Mouse (Mus musculus): Measurements from ENCODE around the gene Socs7. TPM values are rescaled to one million over a fixed set of nuclear protein-coding genes. Genes with fewer than 3 reads are reported as not detected.
"Not testable (repeated sequence)": the region's sequence is repeated elsewhere in the genome, so short reads cannot be mapped to it uniquely, and the experiment has no call there.

The Socs7 gene
- 1.0 and 1.1 TPM in 2 replicates for polyA plus RNA-seq (2015; fragmentation: Nextera tagmentation; extraction: Ambion mirVana)

GRCm38 (mm10) chr11:97361948-97362648 lies at the start of gene Socs7:
TSS of gene Socs7 (plus strand) at chr11:97362551.
- H3K4me1 ChIP-seq (replicated peaks), result peaks cover 39% of the 10 kb centered on the region
- DNase-seq, result peak; percentile 91
- H3K9ac ChIP-seq, result peak within 1 kb of the TSS; percentile 99
- peak within 1 kb of the TSS; percentile 98 for H3K4me3 ChIP-seq (replicated peaks)
- H3K4me2 ChIP-seq, result peak within 1 kb of the TSS; percentile 97
- peak; percentile 93 for ATAC-seq (ENCODE audit: low read depth)
- no peaks in the 10 kb centered on the region for H3K27me3 ChIP-seq
- peak within 1 kb of the TSS; percentile 87 for H3K27ac ChIP-seq
- no peaks in the 10 kb centered on the region for H3K36me3 ChIP-seq
- under 1% methylated on average over 38 of the region's 81 CpGs for WGBS (ENCODE audit: insufficient replicate concordance)
- no peaks in the 10 kb centered on the region for H3K9me3 ChIP-seq (replicated peaks)

DNA sequence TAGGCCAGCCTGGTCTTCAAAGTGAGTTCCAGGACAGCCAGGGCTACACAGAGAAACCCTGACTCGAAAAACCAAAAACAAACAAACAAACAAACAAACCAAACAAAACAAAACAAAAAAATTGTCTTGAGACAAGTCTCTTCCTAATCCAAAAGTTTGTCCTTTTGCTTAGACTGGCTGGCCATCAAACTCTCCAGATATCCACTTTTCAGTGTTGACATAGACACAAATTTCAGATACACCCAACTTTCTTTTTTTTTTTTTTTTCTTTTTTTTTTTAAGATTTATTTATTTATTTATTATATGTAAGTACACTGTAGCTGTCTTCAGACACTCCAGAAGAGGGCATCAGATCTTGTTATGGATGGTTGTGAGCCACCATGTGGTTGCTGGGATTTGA lies 49.5 kb upstream of the Socs7 start:
- H3K4me2 ChIP-seq; ATAC-seq (ENCODE audit: low read depth); H3K9ac ChIP-seq; H3K9me3 ChIP-seq (replicated peaks); H3K27ac ChIP-seq; DNase-seq; H3K4me3 ChIP-seq (replicated peaks); H3K36me3 ChIP-seq: not testable (repeated sequence)
- peaks cover 42% of the 10 kb centered on the region for H3K4me1 ChIP-seq (replicated peaks)
- H3K27me3 ChIP-seq, result peaks cover 31% of the 10 kb centered on the region
- 53% methylated on average over 1 of the region's 1 CpGs for WGBS (ENCODE audit: insufficient replicate concordance)

- no peak overlapping the region for H3K27ac ChIP-seq
- H3K36me3 ChIP-seq, result peaks cover 9% of the 10 kb centered on the region; the same call in 1 of the 2 replicates
- H3K9ac ChIP-seq, result no peak overlapping the region
- H3K9me3 ChIP-seq (replicated peaks), result no peaks in the 10 kb centered on the region
- peaks cover 31% of the 10 kb centered on the region for H3K27me3 ChIP-seq
- no peak overlapping the region for H3K4me3 ChIP-seq (replicated peaks)
- H3K4me2 ChIP-seq, result no peak overlapping the region
- DNase-seq (no peak), ATAC-seq (ENCODE audit: low read depth) (no peak)
- 83% methylated on average over 3 of the region's 3 CpGs for WGBS (ENCODE audit: insufficient replicate concordance)
- peaks cover 41% of the 10 kb centered on the region for H3K4me1 ChIP-seq (replicated peaks)
Measured at GRCm38 (mm10) chr11:97314110-97314509, 48.2 kb upstream of the Socs7 start.

DNA sequence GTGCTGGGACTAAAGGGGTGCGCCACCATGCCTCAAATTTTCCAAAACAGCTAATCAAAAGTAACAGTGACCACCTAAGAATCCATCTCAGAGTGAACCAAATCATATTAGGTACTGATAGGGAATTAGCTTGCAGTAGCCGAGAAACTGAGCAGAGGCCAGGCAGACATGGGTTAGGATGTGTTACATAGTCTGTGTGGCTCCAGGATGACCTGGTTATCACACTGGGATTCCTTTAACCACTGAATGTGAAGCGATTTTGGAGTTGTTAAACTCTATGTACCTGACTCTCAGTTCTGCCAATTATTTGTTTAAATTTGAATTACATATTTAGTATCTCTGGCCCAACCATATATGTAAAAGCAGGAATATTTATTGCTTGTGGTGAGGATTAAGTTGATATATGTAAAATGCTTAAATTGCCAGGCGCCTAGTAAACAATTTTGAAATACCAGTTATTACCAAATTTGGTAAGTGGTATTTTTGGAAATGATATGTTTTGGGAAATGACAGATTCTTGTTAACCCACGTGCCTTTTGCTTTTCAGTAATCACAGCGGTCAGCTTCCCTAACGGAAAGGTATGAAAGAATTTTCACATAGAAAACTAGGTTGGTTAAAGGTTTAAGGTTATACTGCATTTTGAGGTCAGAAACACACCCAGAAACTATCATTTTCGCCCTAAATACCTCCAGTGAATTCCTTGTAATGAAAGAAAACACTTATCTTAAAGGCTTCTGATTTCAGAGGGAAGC lies 47.4 kb upstream of the Socs7 start:
- H3K9ac ChIP-seq, result peak overlapping the region; percentile 64
- peak overlapping the region; percentile 55 for H3K27ac ChIP-seq
- H3K9me3 ChIP-seq (replicated peaks), result no peaks in the 10 kb centered on the region
- DNase-seq, result no peak
- H3K4me2 ChIP-seq, result peak overlapping the region; percentile 62
- WGBS (ENCODE audit: insufficient replicate concordance), result 38% methylated on average over 8 of the region's 8 CpGs
- peaks cover 33% of the 10 kb centered on the region for H3K4me1 ChIP-seq (replicated peaks)
- peaks cover 11% of the 10 kb centered on the region; the same call in 1 of the 2 replicates for H3K36me3 ChIP-seq
- H3K4me3 ChIP-seq (replicated peaks), result peak overlapping the region; percentile 69
- no peak for ATAC-seq (ENCODE audit: low read depth)
- H3K27me3 ChIP-seq, result peaks cover 23% of the 10 kb centered on the region

GRCm38 (mm10) chr11:97315504-97316503 lies 46.5 kb upstream of the Socs7 start, which contains the start of gene Mrpl45:
TSS of gene Mrpl45 (plus strand) at chr11:97315716.
- H3K36me3 ChIP-seq, result peaks cover 13% of the 10 kb centered on the region; the same call in 1 of the 2 replicates
- under 1% methylated on average over 50 of the region's 50 CpGs for WGBS (ENCODE audit: insufficient replicate concordance)

DNA sequence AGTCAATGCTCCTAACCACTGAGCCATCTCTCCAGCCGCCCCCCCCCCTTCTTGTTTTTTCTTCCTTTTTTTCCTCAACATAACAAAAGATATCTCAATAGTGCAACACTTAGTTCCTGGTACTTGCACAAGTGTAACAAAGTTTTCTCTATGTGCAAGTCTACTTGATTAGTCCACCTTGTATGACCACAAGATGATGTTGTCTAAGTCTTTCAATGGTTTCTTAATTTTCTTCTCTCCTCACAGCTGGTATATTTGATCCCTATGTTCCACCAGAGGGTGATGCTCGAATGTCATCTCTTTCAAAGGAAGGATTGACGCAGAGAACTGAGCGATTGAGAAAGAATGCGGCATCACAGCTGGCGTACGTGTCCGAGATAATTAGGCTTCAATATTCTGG lies 41.2 kb upstream of the Socs7 start:
- DNase-seq, result no peak
- no peak for ATAC-seq (ENCODE audit: low read depth)
- H3K4me2 ChIP-seq, result no peak overlapping the region
- H3K36me3 ChIP-seq, result peaks cover 42% of the 10 kb centered on the region
- no peaks in the 10 kb centered on the region for H3K27me3 ChIP-seq
- peaks cover 8% of the 10 kb centered on the region for H3K4me1 ChIP-seq (replicated peaks)
- no peak overlapping the region for H3K4me3 ChIP-seq (replicated peaks)
- WGBS (ENCODE audit: insufficient replicate concordance), result 84% methylated on average over 8 of the region's 8 CpGs
- H3K9me3 ChIP-seq (replicated peaks), result no peaks in the 10 kb centered on the region
- no peak overlapping the region for H3K9ac ChIP-seq
- no peak overlapping the region for H3K27ac ChIP-seq

More at GRCm38 (mm10) chr11:97315504-97316503, 46.5 kb upstream of the Socs7 start, which contains the start of gene Mrpl45:
- Histone ChIP-seq H3K4me1 (replicated peaks) (peaks cover 24% of the 10 kb centered on the region), H3K27me3 (peaks cover 15% of the 10 kb centered on the region), H3K9ac (peak within 1 kb of the TSS; percentile 72), H3K27ac (peak within 1 kb of the TSS; percentile 55), H3K4me3 (replicated peaks) (peak within 1 kb of the TSS; percentile 69), H3K4me2 (peak within 1 kb of the TSS; percentile 62), H3K9me3 (replicated peaks) (no peaks in the 10 kb centered on the region)
- ATAC-seq (ENCODE audit: low read depth), result peak; percentile 93
- peak; percentile 98 for DNase-seq

GRCm38 (mm10) chr11:97321894-97322600 lies 40.3 kb upstream of the Socs7 start:
- H3K9me3 ChIP-seq (replicated peaks); H3K4me2 ChIP-seq; H3K4me1 ChIP-seq (replicated peaks); H3K27ac ChIP-seq; DNase-seq; H3K9ac ChIP-seq; H3K27me3 ChIP-seq; H3K4me3 ChIP-seq (replicated peaks): not testable (repeated sequence)
- peaks cover 50% of the 10 kb centered on the region for H3K36me3 ChIP-seq
- 0 out of 2 replicates have a peak, but pooled peaks have one; percentile 48 for ATAC-seq (ENCODE audit: low read depth)
- 74% methylated on average over 8 of the region's 8 CpGs for WGBS (ENCODE audit: insufficient replicate concordance)

- H3K4me3 ChIP-seq (replicated peaks), result no peak overlapping the region
- no peaks in the 10 kb centered on the region for H3K4me1 ChIP-seq (replicated peaks)
- ATAC-seq (ENCODE audit: low read depth), result no peak
- H3K36me3 ChIP-seq, result peaks cover 64% of the 10 kb centered on the region
- H3K9ac ChIP-seq, result no peak overlapping the region
- no peak overlapping the region for H3K27ac ChIP-seq
- H3K9me3 ChIP-seq (replicated peaks), result no peaks in the 10 kb centered on the region
- 47% methylated on average over 1 of the region's 1 CpGs for WGBS (ENCODE audit: insufficient replicate concordance)
- no peak for DNase-seq
- no peaks in the 10 kb centered on the region for H3K27me3 ChIP-seq
- no peak overlapping the region for H3K4me2 ChIP-seq
Measured at GRCm38 (mm10) chr11:97325224-97325623, 37.1 kb upstream of the Socs7 start.

- Histone ChIP-seq H3K9me3 (replicated peaks) (no peaks in the 10 kb centered on the region), H3K27me3 (no peaks in the 10 kb centered on the region), H3K36me3 (peaks cover 58% of the 10 kb centered on the region), H3K9ac (no peak overlapping the region), H3K4me2 (no peak overlapping the region), H3K27ac (no peak overlapping the region), H3K4me3 (replicated peaks) (no peak overlapping the region), H3K4me1 (replicated peaks) (peaks cover 6% of the 10 kb centered on the region)
- ATAC-seq (ENCODE audit: low read depth) (0 out of 2 replicates have a peak, but pooled peaks have one; percentile 31), DNase-seq (peak; percentile 41)
- 22% methylated on average over 9 of the region's 9 CpGs for WGBS (ENCODE audit: insufficient replicate concordance)
Measured at GRCm38 (mm10) chr11:97328148-97328547, 34.2 kb upstream of the Socs7 start.

- ATAC-seq (ENCODE audit: low read depth), result no peak
- H3K4me3 ChIP-seq (replicated peaks), result no peak overlapping the region
- H3K27me3 ChIP-seq, result peaks cover 13% of the 10 kb centered on the region
- peaks cover 43% of the 10 kb centered on the region for H3K36me3 ChIP-seq
- H3K9me3 ChIP-seq (replicated peaks), result no peaks in the 10 kb centered on the region
- H3K27ac ChIP-seq, result no peak overlapping the region
- H3K4me2 ChIP-seq, result no peak overlapping the region
- peaks cover 8% of the 10 kb centered on the region for H3K4me1 ChIP-seq (replicated peaks)
- H3K9ac ChIP-seq, result no peak overlapping the region
- DNase-seq, result no peak
- 73% methylated on average over 1 of the region's 1 CpGs for WGBS (ENCODE audit: insufficient replicate concordance)
Measured at GRCm38 (mm10) chr11:97330315-97330714, 32.0 kb upstream of the Socs7 start.
